Mouse (Mus musculus) stomach, postnatal 0 days (tissue): ENCODE results near the gene Ahcyl1. TPM values are rescaled to one million over a fixed set of nuclear protein-coding genes. Genes with fewer than 3 reads are reported as not detected.

ENCODE experiments used
- ATAC-seq: fragments of 200-750 bp; cut with Nextera tagmentation; 2 replicates; pipeline ENCODE4 v1.8.0; 2017; ENCODE audit not compliant: low FRiP score, low TSS enrichment
- DNase-seq: peaks from one replicate; pipeline ENCODE4 v3.0.0-alpha.2; 2016; ENCODE audit warnings: low spot score
- H3K27ac ChIP-seq: fragments of 300-500 bp; sonication (generic); replicated peaks from 2 replicates; pipeline ENCODE4 v1.5.1; 2014; ENCODE audit warnings: mild to moderate bottlenecking, control low read depth
- H3K27me3 ChIP-seq: fragments of 300-500 bp; sonication (generic); 2 replicates; pipeline ENCODE4 v1.6.1; 2014; ENCODE audit warnings: low read length; ENCODE audit not compliant: control insufficient read depth, insufficient read depth
- H3K36me3 ChIP-seq: fragments of 300-500 bp; sonication (generic); 2 replicates; pipeline ENCODE4 v1.6.1; 2014; ENCODE audit warnings: low read length, mixed read lengths; ENCODE audit not compliant: control insufficient read depth, insufficient read depth
- H3K4me1 ChIP-seq: fragments of 300-500 bp; sonication (generic); replicated peaks from 2 replicates; pipeline ENCODE4 v1.6.1; 2014; ENCODE audit warnings: antibody characterized with exemption; ENCODE audit not compliant: control insufficient read depth, insufficient read depth
- H3K4me2 ChIP-seq: fragments of 300-500 bp; sonication (generic); replicated peaks from 2 replicates; pipeline ENCODE4 v1.6.1; 2014; ENCODE audit warnings: low read depth, mild to moderate bottlenecking, control low read depth, moderate library complexity
- H3K4me3 ChIP-seq: fragments of 300-500 bp; sonication (generic); 2 replicates; pipeline ENCODE4 v1.5.1; 2014; ENCODE audit warnings: low read depth, low read length, control low read depth
- H3K9ac ChIP-seq: fragments of 300-500 bp; sonication (generic); 2 replicates; pipeline ENCODE4 v1.6.1; 2014; ENCODE audit warnings: mild to moderate bottlenecking, low read length, control low read depth, mixed read lengths
- H3K9me3 ChIP-seq: fragments of 300-500 bp; sonication (generic); 2 replicates; pipeline ENCODE4 v1.6.1; 2016; ENCODE audit warnings: low read length; ENCODE audit not compliant: control insufficient read depth
- CTCF ChIP-seq: IDR thresholded peaks from 2 replicates; pipeline ENCODE4 v1.5.1; 2016; ENCODE audit warnings: antibody characterized with exemption, low read depth, mild to moderate bottlenecking, moderate library complexity
- EP300 ChIP-seq: optimal IDR thresholded peaks from 2 replicates; pipeline ENCODE3; 2016; ENCODE audit warnings: antibody characterized with exemption
- WGBS: fragments of 180-500 bp; shearing (Covaris S2); extraction: QIAGEN DNeasy Blood & Tissue Kit; methylation state at CpG from one replicate; pipeline ENCODE4 v1.1.7; 2014; 5-methylcytosine and 5-hydroxymethylcytosine counted together
- polyA plus RNA-seq: library from polyadenylated mRNA; unstranded; fragments of >200 nt; fragmentation: Nextera tagmentation; extraction: Ambion mirVana; gene quantifications from 2 replicates; pipeline ENCODE4 v1.2.1, GENCODE M21; 2015

Ahcyl1 gene
- polyA plus RNA-seq, 1 experiment from 2014 or later, result 39.8 TPM

GRCm38 (mm10) chr3:107733329-107733728 lies 37.0 kb upstream of the Ahcyl1 start:
- Histone ChIP-seq H3K27ac (no peak overlapping the region), H3K9me3 (no peaks in the 10 kb centered on the region), H3K36me3 (no peaks in the 10 kb centered on the region), H3K4me3 (no peak overlapping the region), H3K4me2 (no peak overlapping the region), H3K27me3 (no peaks in the 10 kb centered on the region), H3K4me1 (no peaks in the 10 kb centered on the region), H3K9ac (no peak overlapping the region)
- 97% methylated on average over 1 of the region's 1 CpGs for WGBS
- TF ChIP-seq EP300 (no peak), CTCF (no peak)
- no peak for DNase-seq
- ATAC-seq, result no peak

- H3K4me1 ChIP-seq, result no peaks in the 10 kb centered on the region
- ATAC-seq (no peak), DNase-seq (no peak)
- TF ChIP-seq CTCF (no peak), EP300 (no peak)
- no peaks in the 10 kb centered on the region for H3K9me3 ChIP-seq
- H3K9ac ChIP-seq, result no peak overlapping the region
- no peak overlapping the region for H3K4me2 ChIP-seq
- no peak overlapping the region for H3K4me3 ChIP-seq
- H3K27ac ChIP-seq, result no peak overlapping the region
- no peaks in the 10 kb centered on the region for H3K27me3 ChIP-seq
- no peaks in the 10 kb centered on the region for H3K36me3 ChIP-seq
- WGBS, result 61% methylated on average over 2 of the region's 2 CpGs
Observed at GRCm38 (mm10) chr3:107730236-107730635, 33.9 kb upstream of the Ahcyl1 start.

GRCm38 (mm10) chr3:107728509-107728908 lies 32.1 kb upstream of the Ahcyl1 start:
- ATAC-seq (no peak), DNase-seq (no peak)
- H3K4me1 ChIP-seq, result no peaks in the 10 kb centered on the region
- 0 out of 2 replicates have a peak overlapping the region, but pooled peaks have one; percentile 8 for H3K27ac ChIP-seq
- no peaks in the 10 kb centered on the region for H3K9me3 ChIP-seq
- no peak overlapping the region for H3K4me3 ChIP-seq
- no peak overlapping the region for H3K9ac ChIP-seq
- WGBS, result 43% methylated on average over 1 of the region's 1 CpGs
- H3K36me3 ChIP-seq, result no peaks in the 10 kb centered on the region
- TF ChIP-seq EP300 (no peak), CTCF (no peak)
- H3K4me2 ChIP-seq, result no peak overlapping the region
- no peaks in the 10 kb centered on the region for H3K27me3 ChIP-seq

- no peak overlapping the region for H3K9ac ChIP-seq
- ATAC-seq, result no peak
- TF ChIP-seq EP300 (no peak), CTCF (no peak)
- H3K4me3 ChIP-seq, result no peak overlapping the region
- H3K27ac ChIP-seq, result no peak overlapping the region
- 36% methylated on average over 1 of the region's 1 CpGs for WGBS
- DNase-seq, result no peak
- H3K27me3 ChIP-seq, result no peaks in the 10 kb centered on the region
- H3K9me3 ChIP-seq, result no peaks in the 10 kb centered on the region
- H3K36me3 ChIP-seq, result no peaks in the 10 kb centered on the region
- H3K4me1 ChIP-seq, result no peaks in the 10 kb centered on the region
- no peak overlapping the region for H3K4me2 ChIP-seq
Observed at GRCm38 (mm10) chr3:107715971-107716370, 19.6 kb upstream of the Ahcyl1 start.

GRCm38 (mm10) chr3:107714276-107714933 lies 18.0 kb upstream of the Ahcyl1 start:
- Histone ChIP-seq H3K27me3 (no peaks in the 10 kb centered on the region), H3K4me3 (no peak overlapping the region), H3K36me3 (no peaks in the 10 kb centered on the region), H3K9me3 (no peaks in the 10 kb centered on the region), H3K4me1 (no peaks in the 10 kb centered on the region), H3K4me2 (no peak overlapping the region), H3K27ac (no peak overlapping the region), H3K9ac (no peak overlapping the region)
- TF ChIP-seq EP300, result no peak
- TF ChIP-seq CTCF, result no peak
- DNase-seq, result no peak
- no peak for ATAC-seq
- WGBS, result 23% methylated on average over 5 of the region's 5 CpGs

GRCm38 (mm10) chr3:107712081-107712480 lies 15.7 kb upstream of the Ahcyl1 start:
- no peaks in the 10 kb centered on the region for H3K4me1 ChIP-seq
- no peak overlapping the region for H3K9ac ChIP-seq
- no peak overlapping the region for H3K4me3 ChIP-seq
- TF ChIP-seq EP300 (no peak), CTCF (no peak)
- no peak for DNase-seq
- no peaks in the 10 kb centered on the region for H3K9me3 ChIP-seq
- H3K27ac ChIP-seq, result no peak overlapping the region
- H3K27me3 ChIP-seq, result no peaks in the 10 kb centered on the region
- H3K4me2 ChIP-seq, result no peak overlapping the region
- H3K36me3 ChIP-seq, result no peaks in the 10 kb centered on the region
- no peak for ATAC-seq
- 50% methylated on average over 3 of the region's 3 CpGs for WGBS
